Mouse (Mus musculus) MEL (cell line): ENCODE data around the gene Mrps24. TPM values are rescaled to one million over a fixed set of nuclear protein-coding genes. Genes with fewer than 3 reads are reported as not detected.

ENCODE experiments used
- DNase-seq: peaks from one replicate; pipeline ENCODE4 v3.0.0; 2011; ENCODE audit warnings: low read depth, low spot score
- H3K27ac ChIP-seq: 2 replicates; pipeline ENCODE4 v1.5.1; 2012; ENCODE audit warnings: low read depth, mild to moderate bottlenecking, control low read depth, low read length, moderate library complexity; ENCODE audit not compliant: control insufficient read depth
- H3K27me3 ChIP-seq, 2 experiments: fragments of 150-350 bp in 1 of 2; sonication (generic) in 1 of 2; 2 replicates each; pipeline ENCODE4 v1.6.1; 2012; ENCODE audit warnings: low read length in 2 of 2, mild to moderate bottlenecking in 2 of 2, improper control_type of control experiment in 1 of 2, moderate library complexity in 1 of 2; ENCODE audit not compliant: insufficient read depth in 2 of 2, control insufficient read depth in 1 of 2
- H3K36me3 ChIP-seq, 2 experiments: 2 replicates each; pipeline ENCODE4 v1.6.1; 2012 to 2014; ENCODE audit warnings: low read length in 2 of 2, improper control_type of control experiment in 1 of 2, inconsistent platforms in 1 of 2, mild to moderate bottlenecking in 1 of 2; ENCODE audit not compliant: insufficient read depth in 2 of 2, control insufficient read depth in 1 of 2
- H3K4me1 ChIP-seq, 2 experiments: fragments of 150-350 bp in 1 of 2; sonication (generic) in 1 of 2; 2 replicates each; pipeline ENCODE4 v1.6.1; 2012; ENCODE audit warnings: low read length in 2 of 2, improper control_type of control experiment in 1 of 2, mild to moderate bottlenecking in 1 of 2; ENCODE audit not compliant: insufficient read depth in 2 of 2, control insufficient read depth in 1 of 2
- H3K4me3 ChIP-seq, 2 experiments: fragments of 150-350 bp in 1 of 2; sonication (generic) in 1 of 2; 2 replicates each; pipeline ENCODE4 v1.5.1; 2012; ENCODE audit warnings: low read depth in 2 of 2, low read length in 2 of 2, mild to moderate bottlenecking in 2 of 2, moderate library complexity in 2 of 2, control low read depth in 1 of 2, improper control_type of control experiment in 1 of 2; ENCODE audit not compliant: control insufficient read depth in 1 of 2, insufficient read depth in 1 of 2
- H3K79me2 ChIP-seq: 2 replicates; pipeline ENCODE4 v1.6.1; 2012; ENCODE audit warnings: mild to moderate bottlenecking, low read length, moderate library complexity; ENCODE audit not compliant: control insufficient read depth, poor library complexity, insufficient read depth
- H3K9ac ChIP-seq: 2 replicates; pipeline ENCODE4 v1.6.1; 2012; ENCODE audit warnings: low read depth, mild to moderate bottlenecking, control low read depth, low read length, moderate library complexity; ENCODE audit not compliant: control insufficient read depth, poor library complexity, severe bottlenecking
- H3K9me3 ChIP-seq: fragments of 150-350 bp; sonication (generic); replicated peaks from 2 replicates; pipeline ENCODE4 v1.6.1; 2012; ENCODE audit warnings: mild to moderate bottlenecking, low read length, improper control_type of control experiment, moderate library complexity; ENCODE audit not compliant: insufficient read depth
- CHD1 ChIP-seq: IDR thresholded peaks from 2 replicates; pipeline ENCODE4 v1.6.1; 2012; ENCODE audit warnings: low read depth, mild to moderate bottlenecking, inconsistent platforms, low read length, improper control_type of control experiment
- CHD2 ChIP-seq: IDR thresholded peaks from 2 replicates; pipeline ENCODE4 v1.6.1; 2011; ENCODE audit warnings: low read length, improper control_type of control experiment
- CTCF ChIP-seq, 3 experiments: IDR thresholded peaks in 2 of 3; conservative IDR thresholded peaks in 1 of 3; 2 replicates each; pipeline ENCODE4 v1.5.1; 2011 to 2012; ENCODE audit warnings: low read length in 3 of 3, low read depth in 2 of 3, mild to moderate bottlenecking in 2 of 3, improper control_type of control experiment in 1 of 3, inconsistent platforms in 1 of 3, mixed read lengths in 1 of 3, moderate library complexity in 1 of 3; ENCODE audit not compliant: control insufficient read depth in 1 of 3, insufficient read depth in 1 of 3, poor library complexity in 1 of 3, severe bottlenecking in 1 of 3
- E2F4 ChIP-seq: IDR thresholded peaks from 2 replicates; pipeline ENCODE4 v1.6.1; 2011; ENCODE audit warnings: low read depth, low read length, improper control_type of control experiment, borderline replicate concordance
- ELF1 ChIP-seq: IDR thresholded peaks from 2 replicates; pipeline ENCODE4 v1.6.1; 2014; ENCODE audit warnings: low read depth, mild to moderate bottlenecking, inconsistent platforms, low read length, improper control_type of control experiment, moderate library complexity
- ETS1 ChIP-seq: IDR thresholded peaks from 2 replicates; pipeline ENCODE4 v1.6.1; 2012; ENCODE audit warnings: low read depth, mild to moderate bottlenecking, inconsistent platforms, low read length, improper control_type of control experiment, moderate library complexity
- GABPA ChIP-seq: IDR thresholded peaks from 2 replicates; pipeline ENCODE4 v1.6.1; 2012; ENCODE audit warnings: low read depth, mild to moderate bottlenecking, inconsistent platforms, low read length, improper control_type of control experiment, moderate library complexity
- GATA1 ChIP-seq: IDR thresholded peaks from 2 replicates; pipeline ENCODE4 v1.6.1; 2011; ENCODE audit warnings: low read depth, low read length, improper control_type of control experiment
- HCFC1 ChIP-seq: IDR thresholded peaks from 2 replicates; pipeline ENCODE4 v1.6.1; 2012; ENCODE audit warnings: low read depth, mild to moderate bottlenecking, inconsistent platforms, low read length, improper control_type of control experiment, moderate library complexity
- JUND ChIP-seq: IDR thresholded peaks from 2 replicates; pipeline ENCODE4 v1.6.1; 2011; ENCODE audit warnings: low read depth, mild to moderate bottlenecking, improper control_type of control experiment, low read length
- KAT2A ChIP-seq: conservative IDR thresholded peaks from 2 replicates; pipeline ENCODE4 v1.6.1; 2012; ENCODE audit warnings: low read depth, low read length, improper control_type of control experiment, inconsistent platforms
- MAFK ChIP-seq: IDR thresholded peaks from 2 replicates; pipeline ENCODE4 v1.6.1; 2011; ENCODE audit warnings: low read depth, mild to moderate bottlenecking, low read length, improper control_type of control experiment, borderline replicate concordance
- MAX ChIP-seq: IDR thresholded peaks from 2 replicates; pipeline ENCODE4 v1.6.1; 2011; ENCODE audit warnings: low read length, improper control_type of control experiment
- MAZ ChIP-seq: IDR thresholded peaks from 2 replicates; pipeline ENCODE4 v1.6.1; 2012; ENCODE audit warnings: low read depth, mild to moderate bottlenecking, inconsistent platforms, low read length, improper control_type of control experiment
- MEF2A ChIP-seq: IDR thresholded peaks from 2 replicates; pipeline ENCODE4 v1.6.1; 2014; ENCODE audit warnings: low read depth, mild to moderate bottlenecking, inconsistent platforms, low read length, improper control_type of control experiment; ENCODE audit not compliant: poor library complexity, insufficient replicate concordance, severe bottlenecking; ENCODE audit errors: extremely low read depth
- MXI1 ChIP-seq: IDR thresholded peaks from 2 replicates; pipeline ENCODE4 v1.6.1; 2011; ENCODE audit warnings: mild to moderate bottlenecking, low read depth, low read length, improper control_type of control experiment
- MYB ChIP-seq: IDR thresholded peaks from 2 replicates; pipeline ENCODE4 v1.6.1; 2011; ENCODE audit warnings: mild to moderate bottlenecking, low read depth, low read length, improper control_type of control experiment
- MYC ChIP-seq: IDR thresholded peaks from 2 replicates; pipeline ENCODE4 v1.6.1; 2011; ENCODE audit warnings: low read depth, mild to moderate bottlenecking, low read length, improper control_type of control experiment, moderate library complexity
- NELFE ChIP-seq: IDR thresholded peaks from 2 replicates; pipeline ENCODE4 v1.6.1; 2011; ENCODE audit warnings: low read depth, low read length, improper control_type of control experiment
- NRF1 ChIP-seq: IDR thresholded peaks from 2 replicates; pipeline ENCODE4 v1.6.1; 2014; ENCODE audit warnings: low read depth, mild to moderate bottlenecking, inconsistent platforms, low read length, improper control_type of control experiment, moderate library complexity; ENCODE audit not compliant: poor library complexity, insufficient read depth, severe bottlenecking
- POLR2A ChIP-seq, 2 experiments: IDR thresholded peaks; 2 replicates each; pipeline ENCODE4 v1.6.1; 2011 to 2012; ENCODE audit warnings: low read length in 2 of 2, mild to moderate bottlenecking in 2 of 2, control low read depth in 1 of 2, improper control_type of control experiment in 1 of 2, low read depth in 1 of 2, moderate library complexity in 1 of 2; ENCODE audit not compliant: control insufficient read depth in 1 of 2, insufficient read depth in 1 of 2, poor library complexity in 1 of 2
- POLR2AphosphoS2 ChIP-seq: IDR thresholded peaks from 2 replicates; pipeline ENCODE4 v1.6.1; 2011; ENCODE audit warnings: low read length, improper control_type of control experiment
- RAD21 ChIP-seq: IDR thresholded peaks from 2 replicates; pipeline ENCODE4 v1.6.1; 2011; ENCODE audit warnings: mild to moderate bottlenecking, low read depth, low read length, improper control_type of control experiment
- RCOR1 ChIP-seq: IDR thresholded peaks from 2 replicates; pipeline ENCODE4 v1.6.1; 2012; ENCODE audit warnings: low read depth, mild to moderate bottlenecking, inconsistent platforms, low read length, improper control_type of control experiment
- SMC3 ChIP-seq: IDR thresholded peaks from 2 replicates; pipeline ENCODE4 v1.6.1; 2011; ENCODE audit warnings: low read depth, low read length, improper control_type of control experiment
- TAL1 ChIP-seq: IDR thresholded peaks from 2 replicates; pipeline ENCODE4 v1.6.1; 2012; ENCODE audit warnings: mild to moderate bottlenecking, inconsistent platforms, low read length, moderate library complexity, mixed read lengths
- TBP ChIP-seq: IDR thresholded peaks from 2 replicates; pipeline ENCODE4 v1.8.0; 2011; ENCODE audit warnings: low read depth, low read length, improper control_type of control experiment
- TCF12 ChIP-seq: IDR thresholded peaks from 2 replicates; pipeline ENCODE4 v1.6.1; 2014; ENCODE audit warnings: low read depth, mild to moderate bottlenecking, inconsistent platforms, low read length, improper control_type of control experiment, moderate library complexity
- USF1 ChIP-seq: IDR thresholded peaks from 2 replicates; pipeline ENCODE4 v1.6.1; 2014; ENCODE audit warnings: low read depth, mild to moderate bottlenecking, inconsistent platforms, low read length, improper control_type of control experiment, moderate library complexity
- USF2 ChIP-seq, 2 experiments: IDR thresholded peaks; 2 replicates each; pipeline ENCODE4 v1.6.1; 2011 to 2012; ENCODE audit warnings: improper control_type of control experiment in 2 of 2, low read length in 2 of 2, borderline replicate concordance in 1 of 2, inconsistent platforms in 1 of 2, low read depth in 1 of 2, mild to moderate bottlenecking in 1 of 2; ENCODE audit not compliant: insufficient read depth in 1 of 2
- ZKSCAN1 ChIP-seq: IDR thresholded peaks from 2 replicates; pipeline ENCODE4 v1.6.1; 2012; ENCODE audit warnings: low read depth, mild to moderate bottlenecking, inconsistent platforms, low read length, improper control_type of control experiment, moderate library complexity
- ZMIZ1 ChIP-seq: IDR thresholded peaks from 2 replicates; pipeline ENCODE4 v1.6.1; 2012; ENCODE audit warnings: low read depth, mild to moderate bottlenecking, inconsistent platforms, low read length, improper control_type of control experiment, moderate library complexity
- polyA plus RNA-seq, 2 experiments: library from polyadenylated mRNA; stranded (reverse) in 1 of 2; unstranded in 1 of 2; fragments of >175 nt in 1 of 2; fragments of >200 nt in 1 of 2; gene quantifications; 2 replicates each; pipeline versions ENCODE4 v1.2.1 to v1.2.4; 2012; ENCODE audit warnings: low replicate concordance in 2 of 2, low read depth in 1 of 2; ENCODE audit not compliant: insufficient read length in 2 of 2, insufficient read depth in 1 of 2, missing spikeins in 1 of 2
- total RNA-seq: library from RNA; depleted of rRNA; stranded (reverse); fragments of 300-350 nt; gene quantifications from 2 replicates; pipeline ENCODE4 v1.2.3, GENCODE M21; 2012

Mrps24 gene
- total and polyA plus RNA-seq, 3 experiments = 163 to 184 TPM; not detected in 1

GRCm38 (mm10) chr11:5742106-5742505 lies 26.6 kb upstream of the Mrps24 start (continued):
- TF ChIP-seq MAFK (no peak), ELF1 (no peak), NRF1 (no peak), POLR2A (IDR thresholded peaks at IDR 0.05; ENCODE audit: control insufficient read depth in 1 of 2, insufficient read depth in 1 of 2, low read depth in 1 of 2, low read length in 2 of 2, poor library complexity in 1 of 2) (no peak), POLR2AphosphoS2 (no peak), USF2 (IDR thresholded peaks at IDR 0.05; ENCODE audit: borderline replicate concordance in 1 of 2, insufficient read depth in 1 of 2, low read depth in 1 of 2, low read length in 2 of 2) (no peak), MEF2A (no peak), CTCF (IDR thresholded peaks at IDR 0.05 in 2 of 3, conservative IDR thresholded peaks at IDR 0.05 in 1 of 3; ENCODE audit: control insufficient read depth in 1 of 3, insufficient read depth in 1 of 3, low read depth in 2 of 3, low read length in 3 of 3, poor library complexity in 1 of 3, severe bottlenecking in 1 of 3) (peak; percentile 36 to 91 (median 82)), SMC3 (peak; percentile 75), HCFC1 (peak; percentile 38; the same call in 1 of the 2 replicates)
- TF ChIP-seq, all 39 proteins: peak for 10

GRCm38 (mm10) chr11:5740965-5741627 lies 25.6 kb upstream of the Mrps24 start:
- DNase-seq = peak; percentile 88
- H3K4me3 ChIP-seq = peak overlapping the region; percentile 92 to 97
- H3K36me3 ChIP-seq = peaks cover 0 to 34% of the 10 kb centered on the region in 2 experiments; a peak in 2 of 4 replicates
- H3K27ac ChIP-seq = peak overlapping the region; percentile 89
- H3K9me3 ChIP-seq = no peaks in the 10 kb centered on the region
- peaks cover 19 to 27% of the 10 kb centered on the region in 2 experiments for H3K4me1 ChIP-seq
- peaks cover 34% of the 10 kb centered on the region for H3K79me2 ChIP-seq
- H3K27me3 ChIP-seq = no peaks in the 10 kb centered on the region
- peak overlapping the region; percentile 97 for H3K9ac ChIP-seq
- no peak for TF ChIP-seq CHD2
- peak; percentile 45; the same call in 1 of the 2 replicates for TF ChIP-seq POLR2AphosphoS2
- peak; percentile 92; the same call in 1 of the 2 replicates for TF ChIP-seq MAZ
- 0 out of 2 replicates have a peak, but pooled peaks have one; percentile 61 for TF ChIP-seq CHD1
- peak; percentile 65 for TF ChIP-seq NELFE
- TF ChIP-seq MAX = peak; percentile 43; the same call in 1 of the 2 replicates
- no peak for TF ChIP-seq USF2 (IDR thresholded peaks at IDR 0.05; ENCODE audit: borderline replicate concordance in 1 of 2, insufficient read depth in 1 of 2, low read depth in 1 of 2, low read length in 2 of 2)
- 0 out of 2 replicates have a peak, but pooled peaks have one; percentile 30 for TF ChIP-seq ELF1
- no peak for TF ChIP-seq E2F4
- peak; percentile 79; the same call in 1 of the 2 replicates for TF ChIP-seq ZMIZ1
- TF ChIP-seq TCF12 = peak; percentile 70
- TF ChIP-seq USF1 = no peak
- TF ChIP-seq HCFC1 = peak; percentile 59
- peak; percentile 64 for TF ChIP-seq MXI1
- TF ChIP-seq GATA1 = peak; percentile 62
- no peak for TF ChIP-seq ZKSCAN1
- no peak for TF ChIP-seq MEF2A
- TF ChIP-seq RCOR1 = no peak
- peak; percentile 12; the same call in 1 of the 2 replicates for TF ChIP-seq ETS1
- TF ChIP-seq POLR2A (IDR thresholded peaks at IDR 0.05; ENCODE audit: control insufficient read depth in 1 of 2, insufficient read depth in 1 of 2, low read depth in 1 of 2, low read length in 2 of 2, poor library complexity in 1 of 2) = peak; percentile 76 to 85
- TF ChIP-seq TAL1 = no peak
- no peak for TF ChIP-seq GABPA
- peak; percentile 67; the same call in 1 of the 2 replicates for TF ChIP-seq TBP
- TF ChIP-seq MYB = no peak
- no peak for TF ChIP-seq RAD21
- TF ChIP-seq KAT2A = peak; percentile 6; the same call in 1 of the 2 replicates
- TF ChIP-seq NRF1 = peak; percentile 45; the same call in 1 of the 2 replicates
- TF ChIP-seq JUND = no peak
- TF ChIP-seq MYC = no peak
